Mouse (Mus musculus): ENCODE measurements around the gene Pcgf3. TPM values are rescaled to one million over a fixed set of nuclear protein-coding genes. Genes with fewer than 3 reads are reported as not detected.

The Pcgf3 gene
- total RNA-seq, 2 experiments from 2014 or later = 51.8 to 56.5 TPM

DNA sequence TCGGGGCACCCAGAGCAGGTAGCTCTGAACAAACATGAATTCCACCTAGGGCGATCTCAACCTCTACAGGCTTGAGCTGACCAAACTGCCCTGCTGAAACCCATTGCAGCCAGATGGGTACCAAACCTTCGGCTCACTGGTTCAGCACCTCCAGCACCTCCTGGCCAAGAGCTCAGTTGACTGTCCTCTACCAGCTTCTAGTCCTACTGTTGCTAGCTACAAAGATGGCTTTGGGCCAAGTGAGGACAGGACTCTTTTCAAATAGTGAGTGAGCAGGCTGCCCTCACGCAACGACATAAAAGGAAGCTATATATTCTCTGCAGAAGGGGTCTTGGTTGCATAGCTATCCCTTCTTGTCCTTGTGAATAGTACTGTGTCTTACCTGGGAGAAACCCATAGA, 86.6 kb downstream of the Pcgf3 start:
- intact Hi-C loops (cut with DNase I) = no loop called here
- DNase-seq (ENCODE audit: low spot score in 2 of 2) = no peak

DNA sequence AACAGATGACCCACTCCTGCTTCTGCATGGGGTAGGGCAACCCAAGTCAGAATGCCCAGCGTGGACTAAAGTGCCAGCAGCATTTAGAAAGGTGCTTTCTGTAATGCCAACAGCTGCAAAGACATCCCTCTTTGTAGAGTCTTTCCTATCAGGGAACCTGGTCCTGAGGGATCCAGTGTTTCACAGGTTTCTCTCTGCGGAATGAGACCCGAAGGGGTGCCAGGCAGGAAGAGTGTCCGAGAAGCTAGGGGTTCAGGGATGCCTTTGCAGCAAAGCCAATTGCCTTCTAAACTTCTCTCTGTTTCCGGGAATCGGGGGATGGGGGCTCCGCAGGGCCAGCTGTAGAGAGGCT, 88.1 kb downstream of the Pcgf3 start:
- intact Hi-C loops (cut with DNase I) = no loop called here
- no peak for DNase-seq (ENCODE audit: low spot score in 2 of 2)

DNA sequence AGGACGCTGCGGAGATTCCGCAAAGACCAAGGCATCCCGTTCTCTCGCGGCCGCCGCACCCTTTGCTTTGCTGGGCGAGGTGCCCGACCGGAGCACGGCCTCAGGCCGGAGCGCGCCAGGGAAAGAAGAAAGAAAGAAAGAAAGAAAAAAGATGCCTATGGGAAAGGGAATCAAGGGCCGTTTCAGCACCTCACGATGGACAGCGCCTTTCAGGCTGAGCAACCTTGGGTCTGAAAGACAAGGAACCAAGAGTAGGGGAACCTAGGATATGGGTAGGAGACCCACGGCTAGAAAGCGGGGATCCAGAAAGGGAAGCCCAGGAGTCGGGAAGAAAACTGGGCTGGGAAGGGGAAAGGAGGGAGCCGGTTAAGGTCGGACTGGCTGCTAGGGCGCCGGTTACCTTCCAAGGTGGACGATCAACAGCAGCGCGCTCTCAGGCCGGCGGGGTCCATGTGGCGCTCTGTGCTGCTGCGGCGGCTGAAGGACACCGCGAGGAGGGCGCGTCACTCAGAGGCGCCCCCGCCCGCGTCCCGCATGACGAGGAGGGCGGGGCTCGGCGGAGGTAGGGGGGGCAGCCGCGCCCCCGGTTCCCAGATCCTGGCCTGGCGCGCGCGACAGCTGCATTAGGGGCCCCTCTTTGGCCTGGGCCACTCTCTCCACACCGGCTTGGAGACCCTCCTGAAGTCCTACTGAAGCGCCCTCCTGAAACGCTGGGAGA, 88.6 kb downstream of the Pcgf3 start, which contains the start of gene Cplx1:
Gene Cplx1 (minus strand): TSS at position 536 of the 718 bp plus-strand sequence.
- intact Hi-C loops (cut with DNase I) = no loop called here
- DNase-seq (ENCODE audit: low spot score in 2 of 2) = peak; percentile 73 to 82

DNA sequence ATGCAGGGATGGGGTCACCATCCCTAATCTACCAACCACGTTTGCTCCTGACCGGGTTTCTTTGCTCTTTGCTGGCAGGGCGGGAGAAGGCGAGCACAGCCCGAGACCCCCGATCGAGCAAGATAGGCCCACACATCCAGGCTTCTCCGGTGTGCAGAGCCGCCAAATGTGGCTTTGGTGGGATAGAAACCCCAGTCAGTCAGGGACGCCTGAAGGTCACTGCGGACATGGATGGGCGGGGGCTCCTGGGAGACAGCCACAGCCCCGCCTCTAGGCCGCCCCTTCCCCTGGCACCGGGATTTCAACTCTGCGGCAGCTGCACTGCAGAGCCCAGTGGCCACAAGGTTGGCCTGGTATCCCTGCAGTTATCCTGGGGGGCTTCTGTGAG, 89.2 kb downstream of the Pcgf3 start:
- DNase-seq (ENCODE audit: low spot score in 2 of 2) = no peak
- intact Hi-C loops (cut with DNase I) = no loop called here

DNA sequence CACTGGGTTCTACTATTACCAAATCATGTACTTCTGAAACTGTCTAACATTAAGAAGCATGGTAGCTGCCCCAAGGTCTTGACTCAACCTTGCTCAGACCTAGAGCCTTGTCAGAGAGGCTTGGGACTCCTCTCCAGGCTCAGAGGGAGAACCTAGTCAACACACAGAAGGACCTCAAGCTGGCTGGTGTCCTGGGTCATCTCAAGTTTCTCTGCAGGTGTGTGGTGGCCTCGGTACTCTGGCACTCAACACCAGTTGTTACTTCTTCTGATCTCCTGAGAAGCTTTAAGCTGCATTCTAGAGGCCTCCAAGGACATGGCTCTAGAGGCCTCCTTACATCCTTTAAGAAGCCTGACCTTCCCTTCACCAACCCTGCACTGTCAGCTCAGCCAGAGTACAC, 93.0 kb downstream of the Pcgf3 start:
- DNase-seq (ENCODE audit: low spot score in 2 of 2) = no peak
- intact Hi-C loops (cut with DNase I) = no loop called here

Other genes starting within 250 kb of the Pcgf3 start
- 10 to 100 TPM; 32.0 to 32.2 TPM for gene Dr1, start 192.3 kb upstream of the Pcgf3 start, total RNA-seq (2021)
- gene Pigg, start 148.6 kb upstream of the Pcgf3 start, total RNA-seq (2021) = 10 to 100 TPM; 10.8 to 13.2 TPM
- 10 to 100 TPM; 62.2 to 69.6 TPM for gene Gm42517, start 93.3 kb upstream of the Pcgf3 start, total RNA-seq (2021)
- under 1 TPM; 0.30 to 0.36 TPM for gene Pde6b, start 72.8 kb upstream of the Pcgf3 start, total RNA-seq (2021)
- gene Atp5k, start 26.8 kb upstream of the Pcgf3 start, total RNA-seq (2021) = 100 to 1,000 TPM; 230 to 258 TPM
- under 1 TPM; 0.94 to 0.97 TPM for gene Mfsd7a, start 12.3 kb upstream of the Pcgf3 start, total RNA-seq (2021)
- gene Cplx1, start 88.8 kb downstream of the Pcgf3 start, total RNA-seq (2021) = 100 to 1,000 TPM; 644 to 792 TPM
- gene Gak, start 168.5 kb downstream of the Pcgf3 start, total RNA-seq (2021) = 10 to 100 TPM; 98.1 to 98.8 TPM
- gene Tmem175, start 168.5 kb downstream of the Pcgf3 start, total RNA-seq (2021) = 10 to 100 TPM; 40.7 to 41.4 TPM
- gene Idua, start 199.1 kb downstream of the Pcgf3 start, total RNA-seq (2021) = 10 to 100 TPM; 13.8 to 18.8 TPM
- gene Dgkq, start 208.4 kb downstream of the Pcgf3 start, total RNA-seq (2021) = 10 to 100 TPM; 40.5 to 57.7 TPM
- under 1 TPM; 0.93 to 0.94 TPM for gene Slc26a1, start 214.3 kb downstream of the Pcgf3 start, total RNA-seq (2021)
- 10 to 100 TPM; 16.4 to 23.8 TPM for gene Fgfrl1, start 231.2 kb downstream of the Pcgf3 start, total RNA-seq (2021)

Data from left cerebral cortex, postnatal 36 days (tissue).